Mouse (Mus musculus): ENCODE results near the gene Trappc10. TPM values are rescaled to one million over a fixed set of nuclear protein-coding genes. Genes with fewer than 3 reads are reported as not detected.

Trappc10 gene
- 91.7 and 130 TPM in 2 replicates for polyA plus RNA-seq (2012; ENCODE audit: low replicate concordance)

DNA sequence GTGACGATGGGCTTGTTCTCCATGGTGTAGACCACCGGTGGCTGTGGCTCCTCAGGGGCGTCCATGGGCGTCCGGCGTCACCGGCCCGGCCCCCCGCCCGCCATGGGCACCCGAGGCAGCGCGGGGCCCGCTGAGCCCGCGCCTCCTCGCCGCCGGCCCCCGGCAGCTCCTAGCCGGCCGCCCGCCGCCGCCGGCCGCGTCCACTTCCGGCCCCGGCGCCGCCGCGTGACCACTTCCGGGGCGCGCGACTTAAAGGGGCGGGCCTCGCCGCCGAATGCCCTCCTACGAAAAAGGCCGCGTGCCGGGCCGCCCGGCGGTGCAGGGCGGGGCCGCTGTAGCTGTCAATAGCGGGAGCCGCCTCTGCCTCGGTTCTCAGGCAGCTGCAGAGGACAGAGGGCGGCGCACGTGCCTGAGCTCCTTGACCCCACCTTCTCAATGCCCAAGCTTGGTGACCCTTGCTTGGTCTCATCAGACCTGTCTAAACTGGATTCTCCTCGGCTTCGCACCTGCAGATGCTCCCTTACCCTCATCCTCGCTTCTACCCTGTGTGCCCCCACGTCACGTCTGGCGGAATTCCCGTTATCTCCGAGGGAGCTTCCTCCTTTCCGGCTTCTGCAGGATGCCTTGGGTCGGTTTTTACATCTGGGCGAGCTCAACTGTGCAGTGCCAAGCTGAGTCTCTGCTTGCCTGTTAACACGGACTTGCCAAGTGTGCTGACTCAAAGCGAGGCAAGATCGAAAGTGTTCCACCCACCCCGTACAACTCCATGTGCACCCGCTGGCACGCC lies at the start of gene Trappc10:
Gene Trappc10, minus strand, starts transcription at position 204 of the 787 bp plus-strand sequence.

DNA sequence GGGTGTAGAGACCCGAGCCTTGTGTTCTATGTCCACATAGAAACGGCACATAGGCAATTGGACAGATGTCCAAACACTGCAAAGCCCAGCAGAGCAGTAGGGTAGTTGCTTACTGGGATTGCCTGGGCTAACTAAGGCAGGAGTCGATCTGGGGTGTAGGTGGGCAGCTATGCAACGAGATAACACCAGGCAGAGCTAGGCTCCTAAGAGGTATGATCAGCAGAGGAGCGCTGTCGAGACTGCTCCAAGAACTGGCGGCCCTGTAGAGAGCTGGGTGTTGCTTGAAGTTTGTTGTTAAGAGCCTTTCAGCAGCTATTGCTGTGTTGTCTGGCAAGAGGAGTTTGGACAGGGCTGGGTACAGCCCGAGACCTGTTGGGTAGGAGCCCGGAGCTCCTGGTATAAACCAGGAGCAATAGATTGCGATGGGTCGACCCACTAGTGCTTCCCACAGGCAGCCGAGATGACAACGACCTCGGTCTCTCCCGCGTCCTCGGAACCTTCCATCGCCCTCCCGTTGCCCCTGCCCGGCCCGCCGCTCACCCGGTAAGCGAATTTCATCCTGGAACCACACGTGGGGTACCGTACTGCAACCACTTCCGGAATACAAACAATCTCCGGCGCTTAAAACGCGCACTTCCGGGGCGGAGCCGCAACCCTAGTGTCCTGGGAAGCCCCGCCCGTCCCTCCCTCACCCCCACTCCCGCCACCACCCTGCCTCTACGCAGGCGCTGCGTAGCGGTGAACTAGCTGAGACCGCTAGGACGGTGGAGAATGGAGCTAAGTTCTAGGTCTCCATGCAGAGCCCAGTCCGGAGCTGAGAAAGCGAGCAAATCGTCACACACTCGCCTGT lies 59.7 kb downstream of the Trappc10 start, which contains the start of gene Pwp2:
Gene Pwp2, minus strand, starts transcription at position 619 of the 850 bp plus-strand sequence.

DNA sequence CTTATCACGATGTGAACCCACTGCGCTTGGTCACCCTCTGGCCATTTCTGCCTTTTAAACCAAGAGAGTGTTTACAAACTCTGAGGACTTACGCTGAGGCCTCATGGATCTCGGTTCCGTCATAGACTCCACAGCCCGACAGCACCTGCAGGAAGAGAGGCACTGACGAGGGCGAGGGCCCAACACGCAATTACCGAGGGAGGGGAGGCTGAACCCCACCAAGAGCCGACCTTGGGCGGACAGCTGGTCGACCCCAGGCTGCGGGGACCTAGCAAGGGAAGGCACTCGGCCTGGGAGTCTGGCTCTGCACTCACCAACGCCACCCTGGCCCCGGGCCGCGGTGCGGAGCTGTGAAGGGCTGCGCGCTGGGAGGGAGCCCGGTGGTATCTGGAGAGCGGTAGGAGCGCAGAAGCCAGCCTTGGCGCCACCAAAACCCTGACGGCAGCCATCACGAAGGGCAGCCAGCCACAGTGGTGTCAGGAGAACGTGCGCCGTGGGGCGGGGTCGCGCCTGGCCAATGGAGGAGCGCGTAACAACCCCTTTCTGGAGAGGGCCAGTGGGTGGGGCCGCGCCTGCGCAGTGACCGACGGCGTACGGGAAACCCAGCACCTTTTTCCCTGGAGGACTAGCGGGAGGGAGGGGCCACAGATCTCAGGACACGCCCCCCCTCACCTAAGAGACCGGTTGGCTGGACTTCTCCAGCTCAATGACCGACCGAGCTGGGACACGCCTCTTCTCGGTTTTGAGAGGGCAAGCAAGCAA lies 75.0 kb downstream of the Trappc10 start, which contains the start of gene D10Jhu81e:
Gene D10Jhu81e, minus strand, starts transcription at position 502 of the 762 bp plus-strand sequence.

Other genes starting within 250 kb of the Trappc10 start
- 84.1 and 114 TPM in 2 replicates for gene Pfkl, start 234.6 kb downstream of the Trappc10 start, polyA plus RNA-seq (2012; ENCODE audit: low replicate concordance)
- gene Dnmt3l, start 202.7 kb downstream of the Trappc10 start, polyA plus RNA-seq (2012; ENCODE audit: low replicate concordance): 0.14 TPM in 1 of 2 replicates, not detected in the other
- 1.5 and 1.6 TPM in 2 replicates for gene Aire, start 201.0 kb downstream of the Trappc10 start, polyA plus RNA-seq (2012; ENCODE audit: low replicate concordance)
- 2.5 and 30.0 TPM in 2 replicates for gene Icosl, start 175.3 kb downstream of the Trappc10 start, polyA plus RNA-seq (2012; ENCODE audit: low replicate concordance)
- gene D10Jhu81e, start 74.9 kb downstream of the Trappc10 start, polyA plus RNA-seq (2012; ENCODE audit: low replicate concordance): 50.2 and 67.1 TPM in 2 replicates
- gene Pwp2, start 59.5 kb downstream of the Trappc10 start, polyA plus RNA-seq (2012; ENCODE audit: low replicate concordance): 7.0 and 12.9 TPM in 2 replicates
- 107 and 141 TPM in 2 replicates for gene Agpat3, start 107.8 kb upstream of the Trappc10 start, polyA plus RNA-seq (2012; ENCODE audit: low replicate concordance)
- gene Rrp1, start 168.4 kb upstream of the Trappc10 start, polyA plus RNA-seq (2012; ENCODE audit: low replicate concordance): 140 and 152 TPM in 2 replicates
- 0.45 and 20.9 TPM in 2 replicates for gene Cstb, start 181.0 kb upstream of the Trappc10 start, polyA plus RNA-seq (2012; ENCODE audit: low replicate concordance)
- gene Pdxk, start 220.3 kb upstream of the Trappc10 start, polyA plus RNA-seq (2012; ENCODE audit: low replicate concordance): 7.2 and 13.2 TPM in 2 replicates

Data from leukemia stem cell, adult 10-12 weeks (primary cell).